Comparison of ENCODE assay signal across 10 mouse cellular contexts in the genomic region with DNA sequence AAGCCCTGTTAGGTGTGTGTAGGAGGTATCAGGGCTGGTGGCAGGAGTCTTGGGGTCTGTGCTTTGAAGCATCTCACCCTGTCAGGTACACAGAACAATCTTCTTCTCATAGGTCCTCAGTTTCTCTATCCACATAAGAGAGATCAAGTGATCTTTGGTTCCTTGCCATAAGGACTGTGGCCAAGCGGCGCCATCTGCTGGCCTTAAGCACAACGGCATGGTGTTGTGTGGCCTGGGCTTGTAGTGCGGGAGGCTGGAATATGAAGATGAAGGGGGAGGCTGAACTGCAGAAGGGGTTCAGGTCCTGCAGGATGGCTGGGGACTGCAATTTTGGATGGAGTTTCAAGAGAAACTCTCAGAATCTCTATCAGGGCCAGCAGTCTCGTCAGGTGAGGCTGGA. TPM values are rescaled to one million over a fixed set of nuclear protein-coding genes. Genes with fewer than 3 reads are reported as not detected.
DNase-seq lines count a peak whose midpoint lies in the region; ATAC-seq and TF ChIP-seq lines count a peak whose summit lies in the region.
"Had no signal": no experiment of that assay in that cellular context is flagged by ENCODE, and none has a peak within 500 bp of the region (broad histone marks: within the 10 kb centered on the region; RNA-seq: fewer than 3 reads in every experiment).

No protein-coding gene starts in this region.

- H3K36me3 ChIP-seq in kidney, adult 2 months (ENCODE audit: control insufficient read depth, insufficient read depth, low read length): no peaks in the 10 kb centered on the region
- no peaks in the 10 kb centered on the region for H3K36me3 ChIP-seq in kidney, embryonic 16.5 days (ENCODE audit: insufficient read depth, low read length)
- no peaks in the 10 kb centered on the region for H3K36me3 ChIP-seq in hindbrain, postnatal 0 days (ENCODE audit: insufficient read depth, low read length)
- no peaks in the 10 kb centered on the region for H3K36me3 ChIP-seq in splenic B cell, adult 2 months (ENCODE audit: control insufficient read depth, insufficient read depth, low read length, poor library complexity, severe bottlenecking)
- H3K36me3 ChIP-seq: limb, embryonic 15.5 days; stomach, embryonic 15.5 days had no signal

- 8% methylated on average over 5 of the region's 5 CpGs for whole genome bisulfite sequencing in kidney, adult 2 months
- 9% methylated on average over 5 of the region's 5 CpGs for WGBS in kidney, embryonic 16.5 days
- WGBS in hindbrain, postnatal 0 days: 15% methylated on average over 5 of the region's 5 CpGs

- no peak overlapping the region for H3K27ac ChIP-seq in kidney, adult 2 months (ENCODE audit: insufficient read depth, low read depth, low read length)
- no peak overlapping the region for H3K27ac ChIP-seq in kidney, embryonic 16.5 days (ENCODE audit: low read length)
- H3K27ac ChIP-seq in hindbrain, postnatal 0 days: no peak overlapping the region
- H3K27ac ChIP-seq: limb, embryonic 15.5 days; stomach, embryonic 15.5 days had no signal

- H3K27me3 ChIP-seq in kidney, adult 2 months (replicated peaks; ENCODE audit: control insufficient read depth, insufficient read depth, low read length): no peaks in the 10 kb centered on the region; the same call in 1 of the 2 replicates
- H3K27me3 ChIP-seq in kidney, embryonic 16.5 days (ENCODE audit: insufficient read depth, low read length): peaks cover 43% of the 10 kb centered on the region
- peaks cover 28% of the 10 kb centered on the region for H3K27me3 ChIP-seq in hindbrain, postnatal 0 days (ENCODE audit: insufficient read depth, low read length)
- H3K27me3 ChIP-seq in splenic B cell, adult 2 months (ENCODE audit: control insufficient read depth, insufficient read depth, low read length, poor library complexity, severe bottlenecking): no peaks in the 10 kb centered on the region

- TF ChIP-seq CTCF in kidney, adult 2 months (conservative IDR thresholded peaks at IDR 0.05; ENCODE audit: insufficient read depth, insufficient read length, low read depth, low read length): peak; percentile 97
- peak; percentile 95 for TF ChIP-seq CTCF in hindbrain, postnatal 0 days (IDR thresholded peaks at IDR 0.05; ENCODE audit: low read depth)

- H3K9me3 ChIP-seq in kidney, embryonic 16.5 days (ENCODE audit: low read length): no peaks in the 10 kb centered on the region
- H3K9me3 ChIP-seq in hindbrain, postnatal 0 days (ENCODE audit: low read length): no peaks in the 10 kb centered on the region
- H3K9me3 ChIP-seq: limb, embryonic 15.5 days; stomach, embryonic 15.5 days had no signal

- no peak for ATAC-seq in kidney, embryonic 16.5 days (ENCODE audit: low FRiP score, low TSS enrichment)
- no peak for ATAC-seq in hindbrain, postnatal 0 days

- DNase-seq in adrenal gland, adult (ENCODE audit: inconsistent age in 2 of 2, low spot score in 1 of 2): peak; percentile 57 to 84
- DNase-seq in adrenal gland, postnatal 4 days (ENCODE audit: low spot score in 2 of 2): no peak
- DNase-seq in kidney, adult 2 months: peak; percentile 69
- peak; percentile 73 for DNase-seq in adrenal gland, postnatal 10 days
- peak; percentile 83 for DNase-seq in hindbrain, postnatal 0 days (ENCODE audit: low spot score)
- peak; percentile 52 to 55 for DNase-seq in lung, adult 18-20 months
- DNase-seq in splenic B cell, adult 2 months (ENCODE audit: low read depth, low spot score): peak; percentile 64

- H3K4me1 ChIP-seq in kidney, adult 2 months (ENCODE audit: control insufficient read depth, insufficient read depth, low read length): no peaks in the 10 kb centered on the region
- peaks cover 15% of the 10 kb centered on the region for H3K4me1 ChIP-seq in kidney, embryonic 16.5 days (ENCODE audit: insufficient read depth, low read length)
- H3K4me1 ChIP-seq in hindbrain, postnatal 0 days (ENCODE audit: insufficient read depth, low read length): peaks cover 5% of the 10 kb centered on the region; the same call in 1 of the 2 replicates

- H3K4me3 ChIP-seq in kidney, adult 2 months (ENCODE audit: insufficient read depth, low read depth, low read length): no peak overlapping the region
- no peak overlapping the region for H3K4me3 ChIP-seq in kidney, embryonic 16.5 days (ENCODE audit: low read length)
- H3K4me3 ChIP-seq in hindbrain, postnatal 0 days (ENCODE audit: low read length): no peak overlapping the region
- H3K4me3 ChIP-seq: limb, embryonic 15.5 days; stomach, embryonic 15.5 days had no signal

- H3K4me2 ChIP-seq in kidney, embryonic 16.5 days (replicated peaks; ENCODE audit: low read depth, low read length): no peak overlapping the region
- no peak overlapping the region for H3K4me2 ChIP-seq in hindbrain, postnatal 0 days (ENCODE audit: low read depth, low read length)
- H3K4me2 ChIP-seq: limb, embryonic 15.5 days; stomach, embryonic 15.5 days had no signal

- no peak overlapping the region for H3K9ac ChIP-seq in kidney, embryonic 16.5 days (replicated peaks; ENCODE audit: low read length)
- H3K9ac ChIP-seq in hindbrain, postnatal 0 days (replicated peaks; ENCODE audit: low read length): no peak overlapping the region
- H3K9ac ChIP-seq: limb, embryonic 15.5 days; stomach, embryonic 15.5 days had no signal

- TF ChIP-seq POLR2A in kidney, adult 2 months (IDR thresholded peaks at IDR 0.05; ENCODE audit: low read depth, low read length): no peak

RNA-seq across cellular contexts. Expression of gene Kif26a, which starts 5.8 kb away (rescaled TPM):
- total RNA-seq in adrenal gland, postnatal 4 days (2021): 10 to 100 TPM; 38.1 to 39.2 TPM
- polyA plus RNA-seq in kidney, adult 2 months (2012; rRNA removed): 3.8 and 4.2 TPM in 2 replicates
- polyA plus RNA-seq in kidney, embryonic 16.5 days (2015; fragmentation: Nextera tagmentation; extraction: Ambion mirVana): 3.8 and 4.4 TPM in 2 replicates
- 10 to 100 TPM; 20.0 to 25.4 TPM for total RNA-seq in adrenal gland, postnatal 10 days (2021)
- 25.1 and 26.3 TPM in 2 replicates for total RNA-seq in hindbrain, postnatal 0 days (2014; rRNA removed)
- 1.8 and 1.9 TPM in 2 replicates for polyA plus RNA-seq in hindbrain, postnatal 0 days (2015; fragmentation: Nextera tagmentation; extraction: Ambion mirVana)

RNA-seq across cellular contexts. Expression of gene Aspg, which starts 33.8 kb away (rescaled TPM):
- 1 to 10 TPM; 1.6 to 3.5 TPM for total RNA-seq in adrenal gland, postnatal 4 days (2021)
- polyA plus RNA-seq in kidney, adult 2 months (2012; rRNA removed): 39.2 and 52.5 TPM in 2 replicates
- 3.7 TPM in 2 replicates for polyA plus RNA-seq in kidney, embryonic 16.5 days (2015; fragmentation: Nextera tagmentation; extraction: Ambion mirVana)
- 10 to 100 TPM; 24.1 to 26.0 TPM for total RNA-seq in adrenal gland, postnatal 10 days (2021)
- 1.8 and 7.8 TPM in 2 replicates for total RNA-seq in hindbrain, postnatal 0 days (2014; rRNA removed)
- polyA plus RNA-seq in hindbrain, postnatal 0 days (2015; fragmentation: Nextera tagmentation; extraction: Ambion mirVana): 1.8 and 2.2 TPM in 2 replicates

Comparison
In these comparisons a context has a peak if more than half of its experiments do, and no peak if none do; other contexts are left out.
1. DNase-seq: peak in adrenal gland, adult (2 of 2), kidney, adult 2 months (single experiment), adrenal gland, postnatal 10 days (single experiment), hindbrain, postnatal 0 days (single experiment), lung, adult 18-20 months (2 of 2) and splenic B cell, adult 2 months (single experiment); none in adrenal gland, postnatal 4 days (0 of 2).